Mouse (Mus musculus): ENCODE results near the gene Krt79.

Gene Krt79

DNA sequence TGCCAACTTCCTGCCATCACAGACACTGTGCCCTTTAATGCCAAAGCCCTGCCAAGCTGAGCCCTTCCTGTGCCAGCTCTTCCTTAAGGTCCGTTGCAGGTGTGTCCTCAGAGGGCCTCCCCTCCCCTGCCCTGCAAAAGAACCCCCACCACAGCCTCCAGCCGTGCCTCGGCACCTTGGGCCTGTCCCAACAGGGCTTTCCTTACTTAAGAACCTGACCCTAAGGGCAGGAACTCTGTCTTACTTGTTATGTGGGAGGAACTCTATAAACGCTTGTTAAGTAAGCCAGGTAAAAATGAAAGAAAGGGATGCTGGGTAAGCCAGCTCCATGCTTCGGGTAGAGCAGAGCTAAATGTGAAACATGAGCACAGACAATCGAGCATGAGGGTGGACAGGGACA lies 7.1 kb downstream of the Krt79 start:
- DNase-seq (ENCODE audit: low spot score in 2 of 2), result no peak

GRCm38 (mm10) chr15:101929666-101930065 lies 10.5 kb downstream of the Krt79 start:
- no peak for DNase-seq (ENCODE audit: low spot score in 2 of 2)

DNA sequence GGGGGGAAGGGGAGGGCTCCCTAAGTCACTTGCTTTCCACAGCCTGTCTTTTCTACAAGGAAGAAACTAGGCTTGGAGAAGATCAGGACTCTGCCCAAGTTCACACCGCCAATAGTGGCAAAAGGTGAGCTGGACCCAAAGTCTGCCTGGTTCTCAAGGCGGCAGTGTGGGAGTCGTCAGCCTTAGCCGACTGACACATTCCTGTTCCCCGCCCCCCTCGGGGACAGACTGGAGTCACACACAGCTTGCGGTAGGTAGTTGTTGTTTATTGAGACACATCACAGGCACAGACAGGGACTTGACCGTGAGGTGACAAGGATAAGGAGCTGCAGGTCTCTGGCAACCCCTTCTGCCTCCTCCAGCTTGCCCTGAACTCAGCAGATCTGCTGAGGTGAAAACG lies 11.0 kb downstream of the Krt79 start:
- no peak for DNase-seq (ENCODE audit: low spot score in 2 of 2)

DNA sequence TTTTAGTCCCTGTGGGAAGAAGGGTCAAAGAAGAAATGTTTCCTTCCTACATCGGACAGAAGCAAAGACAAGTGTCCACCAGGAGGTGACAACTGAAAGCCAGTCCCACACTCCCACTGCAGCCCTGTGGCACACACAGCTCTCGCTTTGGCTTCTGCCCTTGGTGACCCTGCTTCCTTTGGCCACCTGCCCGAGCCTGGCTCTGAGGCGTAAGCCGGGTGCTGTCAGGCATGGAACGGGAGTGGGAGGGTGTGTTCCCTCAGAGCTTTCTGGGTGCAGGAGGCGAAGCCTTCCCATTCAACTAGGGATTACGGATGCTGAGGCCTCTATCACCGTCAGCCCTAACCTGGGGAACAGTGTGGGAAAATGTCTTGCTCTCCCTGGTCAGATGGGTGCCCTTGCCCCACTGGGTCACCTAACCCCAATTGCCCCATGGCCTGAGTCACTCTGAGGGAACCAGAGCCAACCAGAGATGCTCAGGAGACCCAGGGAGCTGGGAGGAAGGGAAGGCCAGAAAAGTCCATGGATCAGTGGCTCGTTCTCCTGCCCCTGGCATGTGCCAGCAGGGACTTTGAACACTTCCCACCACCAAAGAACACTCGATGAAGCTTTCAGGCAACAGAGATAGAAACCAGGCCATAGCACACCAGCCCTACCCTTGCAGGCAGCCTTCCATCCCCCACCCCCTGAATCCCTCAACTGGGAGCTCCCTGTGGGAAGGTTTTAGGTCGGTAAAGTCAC lies 12.6 kb downstream of the Krt79 start:
- DNase-seq (ENCODE audit: low spot score in 2 of 2), result no peak

GRCm38 (mm10) chr15:101925041-101925440 lies 15.1 kb downstream of the Krt79 start:
- no peak for DNase-seq (ENCODE audit: low spot score in 2 of 2)

DNA sequence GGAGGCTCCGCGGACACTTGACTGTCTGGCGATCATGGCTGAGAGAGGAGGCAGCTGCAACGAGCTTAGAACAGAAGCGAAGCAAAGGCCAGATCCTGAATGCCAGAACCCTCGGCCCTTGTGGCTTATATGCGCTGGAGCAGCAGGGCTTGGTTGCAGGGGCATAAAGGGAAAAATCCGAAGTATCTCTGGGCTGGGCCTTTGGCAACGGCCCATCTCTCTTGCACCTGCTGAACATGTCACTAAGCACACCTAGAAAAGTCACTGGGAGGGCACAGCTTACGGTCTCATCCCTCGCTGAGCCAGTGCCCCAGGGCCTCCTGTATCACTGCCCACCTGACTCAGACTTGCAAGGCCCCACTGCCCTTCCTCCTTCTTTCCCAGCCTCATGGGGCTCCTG lies 15.5 kb downstream of the Krt79 start, which contains the start of gene Krt4:
TSS of gene Krt4 (minus strand) at position 101 of the 400 bp plus-strand sequence.
- no peak for DNase-seq (ENCODE audit: low spot score in 2 of 2)

- no peak for DNase-seq (ENCODE audit: low spot score in 2 of 2)
Observed at GRCm38 (mm10) chr15:101922296-101922695, 17.8 kb downstream of the Krt79 start.

- no peak for DNase-seq (ENCODE audit: low spot score in 2 of 2)
Observed at GRCm38 (mm10) chr15:101916072-101916471, 24.1 kb downstream of the Krt79 start.

DNA sequence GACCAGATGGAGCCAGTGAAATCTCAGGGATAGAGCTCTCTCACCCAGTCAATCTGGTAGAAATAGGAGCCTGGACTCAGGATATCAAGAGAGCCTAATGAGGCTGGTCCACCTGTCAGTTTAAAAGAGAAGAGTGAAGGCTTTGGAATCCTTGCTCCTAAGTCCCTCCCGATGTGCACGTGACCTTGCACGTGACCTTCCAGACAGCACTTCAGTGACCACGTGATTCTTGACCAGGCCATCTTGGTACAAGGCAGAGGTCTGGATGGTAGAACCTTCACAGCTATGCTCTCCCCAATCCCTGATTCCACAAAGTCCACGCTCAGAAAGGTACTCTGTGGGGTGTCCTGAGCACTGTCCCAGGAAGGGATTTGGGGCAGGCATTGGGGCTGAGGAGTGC lies 35.3 kb downstream of the Krt79 start:
- no peak for DNase-seq (ENCODE audit: low spot score in 2 of 2)

GRCm38 (mm10) chr15:101902171-101903149 lies 37.7 kb downstream of the Krt79 start:
- no peak for DNase-seq (ENCODE audit: low spot score in 2 of 2)

- no peak for DNase-seq (ENCODE audit: low spot score in 2 of 2)
Observed at GRCm38 (mm10) chr15:101895216-101895615, 44.9 kb downstream of the Krt79 start.

DNA sequence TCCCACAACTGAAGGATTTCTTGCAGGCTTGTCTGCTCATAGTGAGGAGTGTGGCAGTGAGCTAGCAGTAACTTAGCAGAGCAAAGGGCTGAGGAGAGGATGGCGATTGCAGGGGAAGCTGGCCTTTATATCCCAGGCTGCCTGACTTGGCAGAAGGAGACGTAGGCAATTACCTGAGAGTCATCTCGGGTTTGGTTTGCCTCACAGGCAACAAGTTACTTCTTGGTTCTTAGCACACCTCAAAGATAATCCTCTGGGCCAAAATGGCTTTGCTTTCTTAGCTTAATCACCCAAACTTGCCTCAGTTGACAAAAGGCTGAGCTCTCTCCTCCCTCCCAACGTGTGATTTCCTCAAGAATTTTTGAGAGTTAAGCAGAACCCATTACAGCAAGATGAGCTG lies 47.3 kb downstream of the Krt79 start, which contains the start of gene Krt76:
TSS of gene Krt76 (minus strand) at position 101 of the 400 bp plus-strand sequence.
- DNase-seq (ENCODE audit: low spot score in 2 of 2), result no peak

DNA sequence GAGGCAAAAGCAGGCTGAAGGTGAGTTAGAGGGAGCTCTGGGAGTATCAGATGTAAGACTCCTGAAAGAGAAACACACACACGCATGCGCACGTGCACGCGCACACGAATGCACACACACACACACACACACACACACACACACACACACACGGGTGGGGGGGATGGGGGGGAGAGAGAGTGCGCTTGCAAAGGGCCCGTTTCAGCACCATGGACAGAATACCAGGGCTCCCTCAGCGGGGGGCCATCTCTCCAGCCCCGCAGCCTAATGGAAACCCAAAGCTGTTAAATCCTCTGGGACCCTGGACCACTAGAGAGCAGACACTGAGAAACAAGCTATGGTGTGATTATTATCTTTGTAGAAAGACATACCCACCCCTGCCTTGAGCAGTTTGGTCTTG lies 60.3 kb downstream of the Krt79 start:
- DNase-seq (ENCODE audit: low spot score in 2 of 2), result no peak
